Mouse (Mus musculus) CD4-positive, CD25-positive, alpha-beta regulatory T cell, adult 4 months (primary cell): Measurements from ENCODE around the gene Nxnl1. TPM values are rescaled to one million over a fixed set of nuclear protein-coding genes. Genes with fewer than 3 reads are reported as not detected.

Source experiments
- ATAC-seq: one replicate; pipeline ENCODE4 v1.8.0; 2017
- polyA plus RNA-seq, 2 experiments: library from polyadenylated mRNA; unstranded; fragments of 100-300 nt; shearing (Covaris generic); gene quantifications; one replicate each; pipeline ENCODE4 v1.2.1; 2017

Nxnl1 gene
- polyA plus RNA-seq, 2 experiments from 2014 or later, result not detected

DNA sequence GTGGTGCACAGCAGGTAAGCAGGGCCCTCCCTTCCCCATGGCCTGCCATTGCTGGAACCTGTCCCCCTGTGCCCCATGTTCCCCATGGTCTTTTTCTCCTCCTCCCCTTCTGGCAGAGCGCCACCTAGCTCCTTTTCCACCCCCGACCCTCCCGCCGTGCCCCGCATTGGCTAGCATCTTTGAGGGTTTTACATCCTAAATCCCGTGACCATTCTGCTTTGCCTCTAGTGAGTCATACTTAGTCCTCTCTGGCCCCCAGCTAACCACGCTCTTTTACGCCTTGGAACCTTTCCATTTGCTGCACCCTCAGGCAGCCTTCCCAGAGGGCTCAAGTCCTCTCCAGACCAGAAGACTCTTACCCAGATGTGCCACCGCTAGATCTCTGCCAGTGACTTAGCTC, 13.8 kb upstream of the Nxnl1 start:
- no peak for ATAC-seq

DNA sequence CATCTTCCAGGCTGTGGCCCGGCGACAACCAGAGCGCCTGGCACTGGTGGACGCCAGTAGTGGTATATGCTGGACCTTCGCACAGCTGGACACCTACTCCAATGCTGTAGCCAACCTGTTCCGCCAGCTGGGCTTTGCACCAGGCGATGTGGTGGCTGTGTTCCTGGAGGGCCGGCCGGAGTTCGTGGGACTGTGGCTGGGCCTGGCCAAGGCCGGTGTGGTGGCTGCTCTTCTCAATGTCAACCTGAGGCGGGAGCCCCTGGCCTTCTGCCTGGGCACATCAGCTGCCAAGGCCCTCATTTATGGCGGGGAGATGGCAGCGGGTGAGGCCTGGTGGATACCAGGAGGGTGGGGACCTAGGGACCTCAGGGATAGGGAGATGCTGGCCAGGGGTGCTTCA, 13.1 kb upstream of the Nxnl1 start:
- no peak for ATAC-seq

DNA sequence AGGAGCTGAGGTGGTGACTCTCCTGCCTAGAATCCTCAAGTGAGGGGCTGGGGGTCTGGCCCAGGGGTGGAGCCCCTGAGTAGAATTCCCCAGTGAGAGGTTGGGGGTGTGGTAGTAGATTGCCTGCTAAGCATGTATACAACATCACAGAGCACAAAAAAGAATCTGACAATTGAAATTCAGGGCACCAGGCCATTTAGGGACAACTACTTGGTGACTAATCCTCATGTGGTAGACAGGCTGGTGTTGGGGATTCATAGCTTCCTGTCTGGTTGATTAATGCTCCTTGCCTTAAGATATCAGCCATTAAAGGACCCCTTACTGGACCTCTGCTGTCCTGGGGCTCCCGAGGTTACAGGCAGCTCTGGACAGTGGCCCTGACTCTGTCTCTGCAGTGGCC, 12.6 kb upstream of the Nxnl1 start:
- no peak for ATAC-seq

DNA sequence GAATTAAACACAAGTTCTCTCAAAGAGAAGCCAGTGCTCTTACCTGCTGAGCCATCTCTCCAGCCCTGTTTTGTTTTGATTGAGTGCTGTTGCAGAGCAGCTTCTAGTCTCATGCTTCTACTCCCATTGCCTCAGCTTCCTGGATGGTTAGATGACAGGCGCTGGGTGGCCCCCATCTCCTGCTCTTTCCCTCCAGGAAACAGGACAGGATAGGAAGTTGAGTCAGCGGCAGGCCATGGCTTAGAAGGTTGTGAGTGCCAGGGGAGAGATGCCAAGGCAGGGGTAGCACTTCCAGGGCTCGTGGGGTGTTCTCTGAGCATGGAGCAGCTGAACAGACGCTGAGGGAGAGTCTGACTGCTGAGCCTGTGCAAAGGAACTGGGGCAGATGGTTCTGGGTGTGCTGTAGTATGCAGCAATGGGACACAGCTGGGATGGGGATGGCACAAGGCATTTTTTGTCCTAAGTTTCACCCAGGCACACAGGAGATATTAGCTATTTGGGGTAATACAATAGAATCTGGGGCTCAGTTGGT, 11.5 kb upstream of the Nxnl1 start:
- no peak for ATAC-seq

DNA sequence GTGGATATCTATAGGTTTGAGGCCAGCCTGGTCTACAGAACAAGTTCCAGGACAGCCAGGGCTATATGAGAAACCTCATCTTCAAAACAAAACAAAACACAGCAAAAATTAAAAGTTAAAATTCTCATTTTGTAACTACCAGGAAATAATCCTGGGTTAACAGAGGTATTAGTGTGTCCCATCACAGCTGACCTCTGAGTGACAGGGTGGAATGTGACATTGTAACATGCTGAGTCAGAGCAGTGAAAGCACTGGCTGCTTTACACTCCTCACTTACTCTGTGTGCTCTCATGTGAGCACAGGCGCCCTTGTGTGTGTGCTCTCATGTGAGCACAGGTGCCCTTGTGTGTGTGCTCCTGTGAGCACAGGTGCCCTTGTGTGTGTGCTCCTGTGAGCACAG, 8.6 kb upstream of the Nxnl1 start:
- no peak for ATAC-seq

DNA sequence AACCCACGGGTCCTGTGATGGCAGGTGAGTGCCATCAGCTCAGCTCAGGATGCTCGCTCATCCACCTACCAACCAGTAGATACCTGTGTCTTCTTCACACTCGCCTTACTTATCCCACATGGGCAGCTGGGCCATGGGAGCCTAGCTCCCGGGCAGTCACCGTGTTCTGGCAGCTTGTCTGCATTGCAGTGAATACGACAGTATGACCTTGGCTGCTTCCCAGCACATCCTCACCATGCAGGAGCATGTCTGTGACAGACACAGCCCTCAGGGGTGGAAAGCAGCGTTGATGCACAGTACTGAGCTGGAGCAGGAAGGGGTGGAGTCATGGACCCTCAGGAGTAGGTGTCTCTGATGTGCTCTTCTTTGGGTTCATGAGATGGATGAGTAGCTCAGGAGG, 8.0 kb upstream of the Nxnl1 start:
- ATAC-seq, result no peak

DNA sequence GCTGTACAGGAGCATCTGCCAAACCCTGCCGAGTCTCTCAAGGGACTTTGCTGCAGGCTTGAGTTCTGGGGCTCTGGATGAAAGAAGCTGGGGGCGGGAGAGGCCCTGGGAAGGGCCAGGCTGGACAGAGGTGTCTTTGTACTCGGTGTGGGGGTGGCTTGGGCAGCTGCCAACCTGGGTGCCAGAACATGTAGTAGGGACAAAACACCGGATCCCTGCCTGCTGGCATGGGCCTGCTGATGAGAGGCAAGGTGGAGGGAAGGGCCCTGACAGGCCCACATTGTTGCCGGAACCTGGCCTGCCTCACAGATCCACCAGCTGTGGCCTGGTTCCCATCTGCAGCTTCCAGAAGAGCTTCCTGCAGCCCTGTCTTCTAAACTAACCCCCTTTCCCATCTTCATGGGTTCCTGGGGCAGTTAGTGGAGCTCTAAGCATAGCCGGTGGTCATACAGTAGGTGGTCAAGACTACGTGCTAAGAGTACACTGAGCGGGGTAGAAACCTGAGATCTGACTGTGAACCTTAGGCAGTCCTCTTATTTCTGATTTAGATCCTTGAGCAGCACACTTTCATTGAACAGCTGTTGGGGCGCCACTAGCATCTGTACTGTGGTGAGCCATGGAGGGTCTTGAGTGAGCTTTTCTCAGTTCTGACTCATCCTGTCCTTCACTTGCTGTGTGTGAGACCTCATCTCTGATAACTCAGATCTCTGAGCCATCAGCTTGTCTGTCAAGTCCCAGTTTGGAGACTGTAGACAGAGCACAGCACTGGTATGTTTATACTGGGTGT, 6.6 kb upstream of the Nxnl1 start:
- no peak for ATAC-seq

DNA sequence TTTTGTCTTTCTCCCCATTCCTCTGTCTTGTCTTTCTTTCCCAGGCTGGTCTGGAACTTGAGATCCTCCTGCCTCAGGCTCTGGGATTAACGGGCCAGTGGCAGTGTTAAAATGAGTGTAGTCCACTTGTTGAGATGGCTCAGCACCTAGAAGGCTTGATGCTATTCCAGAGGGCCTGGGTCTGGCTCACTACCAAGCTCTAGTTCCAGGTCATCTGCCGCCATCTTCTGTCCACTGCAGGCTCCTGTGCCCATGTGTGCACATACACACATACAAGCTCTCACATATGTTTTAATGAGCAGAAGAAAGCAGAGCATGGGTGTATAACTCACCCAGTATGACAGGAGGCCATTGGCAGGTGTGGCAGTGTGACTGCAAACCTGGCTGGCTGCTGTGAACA, 5.7 kb upstream of the Nxnl1 start:
- no peak for ATAC-seq

DNA sequence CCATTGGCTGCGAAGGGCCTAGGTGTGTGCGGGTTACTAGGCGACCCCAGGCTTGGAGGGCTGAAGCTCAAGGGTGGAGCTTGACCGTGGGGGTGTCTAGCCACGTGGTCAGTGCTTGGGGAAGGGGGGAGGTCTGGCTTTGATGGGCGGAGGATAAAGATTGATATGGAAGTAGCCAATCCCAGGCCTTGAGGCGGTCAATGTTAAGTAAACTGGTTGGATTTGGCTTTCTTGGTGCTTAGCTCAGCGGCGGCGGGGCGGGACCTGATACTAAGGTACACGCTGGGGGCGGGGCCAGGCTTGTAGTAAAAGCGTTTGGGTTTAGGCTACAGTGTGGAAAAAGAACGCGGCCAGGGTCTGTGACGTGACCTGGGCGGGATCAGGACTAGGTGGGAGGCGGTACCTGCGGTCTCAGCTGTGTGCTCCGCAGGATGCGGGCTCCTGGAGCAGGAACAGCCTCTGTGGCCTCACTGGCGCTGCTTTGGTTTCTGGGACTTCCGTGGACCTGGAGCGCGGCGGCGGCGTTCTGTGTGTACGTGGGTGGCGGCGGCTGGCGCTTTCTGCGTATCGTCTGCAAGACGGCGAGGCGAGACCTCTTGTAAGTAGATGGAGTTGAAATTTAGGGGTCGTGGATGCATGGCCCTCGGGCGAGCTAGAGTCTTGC, 4.0 kb upstream of the Nxnl1 start:
- ATAC-seq, result peak; percentile 86

DNA sequence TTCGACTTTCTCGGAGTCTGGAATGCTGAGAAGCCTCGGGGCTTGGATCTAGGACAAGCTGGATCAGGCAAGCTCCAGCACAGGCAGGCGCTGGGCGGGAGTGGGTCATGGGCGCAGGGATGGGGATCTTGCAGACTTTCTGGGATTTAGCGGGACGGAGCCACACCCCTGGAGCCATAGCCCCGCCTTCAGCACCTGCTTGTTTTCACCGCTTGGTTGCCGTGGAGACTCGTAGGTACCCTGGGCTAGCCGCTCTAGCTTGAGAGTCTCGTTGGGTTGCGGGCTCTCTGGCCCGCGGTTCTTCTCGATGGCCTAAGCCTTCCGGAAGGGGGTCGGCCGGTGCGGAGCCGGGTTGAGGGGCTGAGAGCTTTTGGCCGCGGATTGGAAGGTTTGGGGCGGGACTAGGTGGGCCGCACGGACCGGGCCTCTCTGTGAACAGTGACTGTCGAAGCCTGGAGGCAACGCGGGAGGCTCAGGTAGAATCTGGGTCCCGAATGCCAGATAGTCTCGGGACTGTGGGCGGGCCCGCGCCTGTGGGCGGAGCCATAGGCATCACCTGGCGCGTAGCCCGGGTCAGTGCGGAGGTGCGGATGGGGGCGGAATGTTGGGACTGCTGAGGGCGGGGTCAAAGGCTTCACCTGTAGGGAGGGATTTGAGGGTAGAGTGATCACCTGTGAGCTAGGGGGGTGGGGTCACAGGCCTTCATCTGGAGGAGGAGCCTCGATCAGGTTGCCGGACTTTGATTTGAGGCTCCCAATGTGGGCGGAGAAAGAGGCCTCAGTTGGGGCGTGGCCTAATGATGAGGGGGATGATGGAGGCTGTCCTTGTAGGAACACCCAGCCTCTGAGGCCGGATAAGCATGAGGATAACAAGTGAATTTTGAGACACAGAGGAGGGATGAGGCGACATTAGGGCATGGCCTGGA, 3.2 kb upstream of the Nxnl1 start:
- peak; percentile 50 for ATAC-seq

DNA sequence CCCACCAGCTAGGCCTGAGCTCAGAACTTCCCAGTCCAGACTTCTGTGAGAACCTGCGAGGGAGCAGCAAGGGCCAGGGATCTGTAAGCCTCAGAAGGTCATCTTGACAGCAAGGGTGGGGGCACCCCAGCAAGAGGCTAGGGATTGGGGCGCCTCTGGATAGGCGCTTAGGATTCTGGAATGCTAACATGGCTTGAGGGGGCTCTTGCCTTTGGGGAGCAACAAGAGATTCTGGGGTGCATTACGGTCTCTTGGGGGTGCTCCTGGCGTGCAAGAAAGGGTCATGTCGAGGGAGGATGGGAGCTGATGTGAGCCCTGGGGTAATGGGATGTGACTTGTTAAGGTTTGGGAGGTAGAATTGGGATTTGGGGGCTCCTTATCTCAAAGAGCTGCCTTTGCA, 2.5 kb upstream of the Nxnl1 start:
- ATAC-seq, result no peak

DNA sequence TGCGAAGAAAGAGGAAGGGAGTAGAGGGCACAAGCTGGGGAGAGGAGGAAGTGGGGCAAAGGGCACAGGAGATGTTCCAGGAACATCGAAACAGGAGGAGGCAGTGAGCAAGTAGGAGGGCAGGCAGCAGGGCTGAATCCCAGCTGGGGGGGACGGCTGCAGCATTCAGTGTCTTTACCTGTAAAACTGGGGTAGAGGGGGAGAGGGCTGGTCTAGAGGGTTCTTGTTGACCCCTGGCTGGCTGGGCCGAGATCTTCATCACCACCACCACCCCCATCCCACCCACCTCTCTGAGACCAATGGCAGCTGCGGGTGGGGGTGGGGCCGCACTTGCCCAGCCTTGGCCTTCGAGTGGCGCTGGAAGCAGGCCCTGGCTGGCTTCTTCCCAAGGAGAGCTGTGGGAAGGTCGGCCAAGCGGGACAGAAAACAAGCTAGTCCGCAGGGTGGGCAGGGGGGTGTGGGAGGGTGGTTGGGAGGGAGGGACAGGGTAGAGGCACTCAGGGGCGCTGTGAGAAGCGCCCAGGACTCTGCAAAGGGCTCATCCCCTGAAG, 2.1 kb upstream of the Nxnl1 start, which contains the start of gene Slc27a1:
Slc27a1 (plus strand) TSS at position 496 of the 551 bp plus-strand sequence.
- ATAC-seq, result no peak

DNA sequence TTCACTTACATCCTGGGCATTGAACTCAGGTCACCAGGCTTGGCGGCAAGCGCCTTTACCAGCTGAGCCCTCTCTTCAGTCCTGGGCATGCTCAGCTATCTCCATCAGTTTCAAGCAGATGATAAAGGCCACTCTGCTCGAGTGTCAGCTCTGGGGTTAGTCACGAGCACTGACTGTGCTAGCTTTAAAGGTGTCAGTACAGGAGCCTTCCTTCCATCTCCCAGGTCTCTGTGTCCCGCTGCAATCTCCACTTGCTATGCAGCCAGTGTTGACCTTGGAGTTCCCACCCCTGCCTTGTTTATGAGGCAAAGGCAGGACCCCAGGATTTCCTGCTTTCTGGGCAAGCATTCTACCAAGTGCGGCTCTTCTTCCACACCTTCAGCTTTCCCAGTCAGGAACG, 1.2 kb upstream of the Nxnl1 start:
- ATAC-seq, result no peak

DNA sequence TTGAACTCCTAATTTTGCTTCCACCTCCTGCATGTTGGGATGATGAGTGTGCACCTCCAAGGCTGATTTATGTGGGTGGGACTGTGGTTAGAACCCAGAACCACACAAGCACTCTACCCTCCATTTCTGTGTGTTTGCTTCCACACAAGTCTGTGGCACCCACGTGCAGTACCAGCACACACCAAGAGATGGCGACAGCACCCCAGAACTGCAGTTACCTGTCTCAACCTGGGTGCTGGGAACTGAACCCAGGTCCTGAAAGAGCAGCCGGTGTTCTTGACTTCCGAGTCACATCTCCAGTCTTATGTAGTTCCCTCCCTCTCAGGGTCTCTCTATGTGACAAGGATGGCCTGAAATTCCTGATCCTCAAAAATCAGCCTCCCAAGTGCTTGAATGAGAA, 2.4 kb downstream of the Nxnl1 start:
- ATAC-seq, result no peak

DNA sequence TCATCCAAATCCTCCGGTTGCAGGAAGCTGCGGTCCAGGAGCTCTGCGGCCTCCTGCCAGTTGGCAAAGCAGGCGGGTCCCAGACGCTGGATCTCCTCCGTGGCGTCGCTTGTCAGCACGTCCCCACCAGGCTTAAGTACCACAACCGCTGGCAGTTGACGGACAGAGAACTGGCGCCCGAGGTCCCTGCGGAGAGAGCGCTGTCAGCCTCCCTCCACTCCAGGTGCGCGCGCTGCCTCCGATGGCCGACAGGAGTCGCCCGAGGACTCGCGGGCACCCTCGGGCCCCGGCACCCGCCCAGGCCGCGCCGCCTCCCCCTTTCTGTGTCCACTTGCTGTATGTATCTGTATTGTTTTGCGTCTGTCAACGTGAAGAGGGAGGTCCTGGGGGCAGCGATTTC, 3.6 kb downstream of the Nxnl1 start:
- peak; percentile 47 for ATAC-seq

DNA sequence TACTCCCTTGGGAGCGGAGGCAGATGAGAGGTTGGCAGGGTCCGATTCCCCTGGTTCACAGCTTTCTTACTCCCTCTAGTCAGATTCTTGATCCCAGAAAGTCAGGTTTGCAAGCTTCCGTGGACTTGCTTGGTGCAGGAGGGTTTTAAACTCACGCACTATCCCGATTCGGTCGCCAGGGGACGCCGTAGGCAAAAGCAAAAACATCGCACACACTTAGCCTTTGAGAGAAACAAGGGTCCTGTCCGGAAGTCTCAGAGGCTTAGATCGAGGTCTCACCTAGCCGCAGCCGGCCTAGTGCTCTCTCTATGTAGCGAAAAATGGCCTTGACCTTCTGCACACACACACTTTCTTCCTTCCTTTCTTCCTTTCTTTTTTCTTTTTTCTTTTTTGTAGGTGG, 5.0 kb downstream of the Nxnl1 start:
- peak; percentile 70 for ATAC-seq

DNA sequence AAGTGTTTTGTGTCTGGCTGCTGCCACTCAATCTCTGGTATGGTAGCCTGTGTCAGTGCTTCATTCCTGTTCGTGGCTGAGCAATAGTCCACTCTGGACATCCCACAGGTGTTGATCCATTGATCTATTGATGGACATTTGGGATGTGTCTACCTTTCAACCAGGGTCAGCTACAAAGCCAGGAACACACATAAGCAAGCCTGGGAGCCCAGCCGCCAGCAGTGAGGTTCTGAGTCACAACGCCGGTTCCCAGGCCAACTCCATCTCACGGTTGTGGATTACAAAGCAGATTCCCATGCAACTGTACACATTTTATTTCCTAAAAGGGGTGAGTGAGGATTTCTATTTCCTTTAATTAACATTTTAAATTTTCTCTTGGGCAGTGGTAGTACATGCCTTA, 5.6 kb downstream of the Nxnl1 start:
- no peak for ATAC-seq

DNA sequence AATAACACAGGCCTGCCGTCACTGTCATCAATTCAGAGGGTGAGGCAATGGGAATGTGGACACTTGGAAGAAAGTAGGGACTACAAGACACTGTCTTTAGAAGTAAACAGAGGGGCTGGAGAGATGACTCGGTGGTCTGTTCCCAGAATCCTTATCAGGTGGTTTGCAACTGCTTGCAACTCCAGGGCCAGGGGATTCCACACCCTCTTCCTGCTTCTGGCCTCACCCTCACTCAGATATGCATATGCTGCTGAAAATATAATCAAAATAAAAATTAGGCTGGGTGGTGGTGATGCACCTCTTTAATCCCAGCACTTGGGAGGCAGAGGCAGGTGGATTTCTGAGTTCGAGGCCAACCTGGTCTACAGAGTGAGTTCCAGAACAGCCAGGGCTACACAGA, 6.3 kb downstream of the Nxnl1 start:
- no peak for ATAC-seq

DNA sequence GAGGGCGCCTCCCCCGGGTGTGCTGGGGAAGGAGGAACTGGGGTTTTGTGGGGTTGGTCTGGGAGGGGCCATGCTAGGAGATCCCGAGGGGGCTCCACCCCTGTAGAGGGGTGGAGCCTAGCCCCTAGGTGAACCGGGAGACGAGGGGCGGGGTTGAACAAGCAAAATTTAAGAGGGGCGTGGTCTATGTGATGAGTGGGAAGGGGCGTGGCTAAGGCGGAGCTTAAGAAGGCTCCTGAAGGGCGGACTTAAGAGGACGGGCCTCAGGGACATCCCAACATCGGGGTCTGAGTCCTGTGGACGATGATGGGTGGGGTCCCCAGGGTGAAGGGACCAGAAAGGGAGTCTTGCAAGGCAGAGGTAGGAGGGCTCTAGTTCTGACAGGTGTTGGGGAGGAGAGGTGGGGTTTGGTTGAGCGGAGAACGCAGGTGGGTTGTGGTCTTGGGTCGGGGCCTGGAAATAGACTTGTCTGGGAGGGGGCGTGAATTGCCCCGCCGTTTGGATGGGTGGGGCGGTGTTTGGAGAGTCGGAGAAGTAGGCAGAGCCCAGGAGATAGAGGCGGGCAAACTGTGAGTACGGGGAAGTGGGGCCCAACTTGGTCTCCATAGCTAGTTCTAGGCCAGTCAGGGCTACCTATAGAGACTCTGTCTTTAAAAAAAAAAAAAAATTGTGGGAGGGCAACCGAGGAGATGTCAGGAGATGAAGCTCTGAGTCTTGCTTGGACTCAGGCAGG, 7.3 kb downstream of the Nxnl1 start:
- ATAC-seq, result peak; percentile 49

DNA sequence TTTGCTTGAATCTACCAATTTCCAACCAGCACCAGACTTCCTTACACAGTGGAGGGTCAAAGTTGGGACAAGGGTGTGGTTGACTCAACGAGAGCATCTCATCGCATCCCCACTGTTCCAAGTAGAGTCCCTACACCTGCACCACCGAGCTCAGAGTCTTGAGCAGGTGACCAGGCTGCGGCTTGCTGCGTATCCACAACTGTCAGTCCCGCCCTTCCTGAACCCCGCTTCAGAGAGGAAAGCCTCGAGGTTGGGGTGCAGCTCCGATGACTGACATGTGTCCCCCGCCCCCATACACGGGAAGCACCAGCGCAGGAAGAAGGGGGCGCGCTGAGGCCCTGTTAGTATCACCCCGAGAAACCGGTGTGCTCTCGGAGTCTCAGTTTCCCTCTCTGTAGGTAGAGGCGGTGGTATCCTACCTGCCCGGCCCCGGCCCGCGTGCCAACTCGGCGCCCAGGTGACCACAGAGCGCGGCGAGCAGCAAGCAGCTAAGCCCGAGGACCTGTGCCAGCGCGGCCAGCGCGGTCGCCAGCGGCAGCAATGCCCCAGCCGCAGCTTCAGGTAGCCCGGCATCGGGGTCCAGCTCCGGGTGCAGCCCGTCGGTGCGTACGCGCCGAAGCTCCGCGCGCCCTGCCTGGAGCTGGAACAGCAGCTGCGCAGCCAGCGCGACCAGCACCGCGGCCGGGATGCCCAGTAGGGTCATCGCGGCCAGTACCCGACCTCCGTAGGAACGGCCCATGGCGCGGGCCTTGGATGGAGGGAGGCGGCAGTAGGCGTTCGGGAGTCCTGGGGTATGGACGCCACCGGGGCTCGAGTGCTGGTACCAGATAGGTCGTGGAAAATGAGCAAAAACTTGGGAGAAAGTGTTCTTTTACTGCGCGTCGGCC, 8.1 kb downstream of the Nxnl1 start, which contains the start of gene Tmem221:
Tmem221 (minus strand) TSS at position 801 of the 887 bp plus-strand sequence.
- ATAC-seq, result peak; percentile 42

DNA sequence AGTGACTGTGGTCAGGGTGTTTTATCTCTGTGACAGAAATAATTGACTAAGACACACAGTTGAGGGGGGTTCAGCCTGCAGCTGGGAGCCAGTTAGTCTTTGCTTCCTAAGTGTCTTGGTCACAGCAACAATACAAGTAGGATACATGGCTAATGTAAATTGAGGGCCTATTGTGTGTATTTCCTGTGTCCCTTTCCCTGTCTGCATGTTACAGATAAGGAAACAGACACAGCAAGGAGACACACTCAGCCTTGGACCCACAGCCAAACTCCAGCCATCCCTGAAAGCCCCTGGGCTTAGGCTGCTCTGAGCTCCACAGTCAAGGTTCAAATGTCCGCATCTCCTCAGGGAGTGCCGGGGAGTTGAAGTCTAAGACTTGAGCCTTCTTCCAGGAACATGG, 11.8 kb downstream of the Nxnl1 start:
- ATAC-seq, result no peak
